9 mouse cellular contexts compared by ENCODE assay signal in genomic region chr12:117352938-117353337, GRCm38 (mm10).
A peak's percentile ranks its signal among the peaks of the same experiment; 100 is the strongest.
DNase-seq lines count a peak whose midpoint lies in the region; ATAC-seq and TF ChIP-seq lines count a peak whose summit lies in the region.
"Had no signal": no experiment of that assay in that cellular context is flagged by ENCODE, and none has a peak within 500 bp of the region (broad histone marks: within the 10 kb centered on the region; RNA-seq: fewer than 3 reads in every experiment).

No protein-coding gene starts in this region.

- H3K27me3 ChIP-seq in intestine, postnatal 0 days (replicated peaks; ENCODE audit: control insufficient read depth, insufficient read depth, low read length) = no peaks in the 10 kb centered on the region
- no peaks in the 10 kb centered on the region for H3K27me3 ChIP-seq in intestine, embryonic 15.5 days (replicated peaks)
- H3K27me3 ChIP-seq in E14TG2a.4 (ENCODE audit: insufficient read depth, low read length) = peaks cover 10% of the 10 kb centered on the region
- no peaks in the 10 kb centered on the region for H3K27me3 ChIP-seq in stomach, postnatal 0 days (ENCODE audit: control insufficient read depth, insufficient read depth, low read length)
- H3K27me3 ChIP-seq: heart, embryonic 15.5 days had no signal

- peak; percentile 12 for DNase-seq in cerebellum, adult 11-12 months
- no peak for DNase-seq in stomach, postnatal 0 days (ENCODE audit: low spot score)
- no peak for DNase-seq in spleen, postnatal 14 days (ENCODE audit: low spot score in 2 of 2)
- no peak for DNase-seq in right cerebral cortex, postnatal 14 days

- TF ChIP-seq EP300 in stomach, postnatal 0 days (optimal IDR thresholded peaks at IDR 0.05) = no peak

- ATAC-seq in intestine, postnatal 0 days = no peak
- no peak for ATAC-seq in intestine, embryonic 15.5 days
- ATAC-seq in hematopoietic stem cell, adult 5-6 weeks (replicated peaks in 1 of 2; ENCODE audit: insufficient read depth in 1 of 2, low FRiP score in 2 of 2, low TSS enrichment in 1 of 2, low read depth in 1 of 2, poor library complexity in 2 of 2, severe bottlenecking in 2 of 2) = peak; percentile 31 to 36; a peak in 1 of 4 replicates
- no peak for ATAC-seq in stomach, postnatal 0 days (ENCODE audit: low FRiP score, low TSS enrichment)

- H3K4me2 ChIP-seq in intestine, postnatal 0 days (replicated peaks; ENCODE audit: low read depth) = no peak overlapping the region
- H3K4me2 ChIP-seq in intestine, embryonic 15.5 days (replicated peaks) = no peak overlapping the region
- H3K4me2 ChIP-seq in stomach, postnatal 0 days (replicated peaks; ENCODE audit: low read depth) = no peak overlapping the region
- H3K4me2 ChIP-seq: heart, embryonic 15.5 days had no signal

- H3K9me3 ChIP-seq in intestine, postnatal 0 days (ENCODE audit: control insufficient read depth) = no peaks in the 10 kb centered on the region
- no peaks in the 10 kb centered on the region for H3K9me3 ChIP-seq in intestine, embryonic 15.5 days
- no peaks in the 10 kb centered on the region for H3K9me3 ChIP-seq in E14TG2a.4 (ENCODE audit: low read length)
- no peaks in the 10 kb centered on the region for H3K9me3 ChIP-seq in stomach, postnatal 0 days (ENCODE audit: control insufficient read depth, low read length)
- H3K9me3 ChIP-seq: heart, embryonic 15.5 days had no signal

- no peak overlapping the region for H3K4me3 ChIP-seq in intestine, postnatal 0 days (ENCODE audit: low read depth, low read length)
- no peak overlapping the region for H3K4me3 ChIP-seq in intestine, embryonic 15.5 days (replicated peaks)
- no peak overlapping the region for H3K4me3 ChIP-seq in E14TG2a.4 (replicated peaks; ENCODE audit: low read length)
- no peak overlapping the region for H3K4me3 ChIP-seq in stomach, postnatal 0 days (ENCODE audit: low read depth, low read length)
- H3K4me3 ChIP-seq: heart, embryonic 15.5 days had no signal

- no peak overlapping the region for H3K9ac ChIP-seq in intestine, postnatal 0 days (ENCODE audit: low read depth, low read length)
- no peak overlapping the region for H3K9ac ChIP-seq in intestine, embryonic 15.5 days
- no peak overlapping the region for H3K9ac ChIP-seq in stomach, postnatal 0 days (ENCODE audit: low read length)
- H3K9ac ChIP-seq: heart, embryonic 15.5 days had no signal

- H3K4me1 ChIP-seq in intestine, postnatal 0 days (replicated peaks; ENCODE audit: control insufficient read depth, insufficient read depth, low read length) = no peaks in the 10 kb centered on the region
- H3K4me1 ChIP-seq in intestine, embryonic 15.5 days (replicated peaks) = no peaks in the 10 kb centered on the region
- peaks cover 7% of the 10 kb centered on the region for H3K4me1 ChIP-seq in E14TG2a.4 (replicated peaks; ENCODE audit: low read depth, low read length)
- no peaks in the 10 kb centered on the region for H3K4me1 ChIP-seq in stomach, postnatal 0 days (replicated peaks; ENCODE audit: control insufficient read depth, insufficient read depth)

- TF ChIP-seq CTCF in intestine, postnatal 0 days (IDR thresholded peaks at IDR 0.05; ENCODE audit: low read depth) = peak; percentile 70
- peak; percentile 19; the same call in 1 of the 2 replicates for TF ChIP-seq CTCF in E14TG2a.4 (conservative IDR thresholded peaks at IDR 0.05; ENCODE audit: low read length)
- TF ChIP-seq CTCF in stomach, postnatal 0 days (IDR thresholded peaks at IDR 0.05; ENCODE audit: low read depth) = peak; percentile 73

- H3K36me3 ChIP-seq in intestine, postnatal 0 days (ENCODE audit: control insufficient read depth, insufficient read depth) = no peaks in the 10 kb centered on the region
- H3K36me3 ChIP-seq in intestine, embryonic 15.5 days = no peaks in the 10 kb centered on the region
- H3K36me3 ChIP-seq in E14TG2a.4 (ENCODE audit: insufficient read depth, low read length) = no peaks in the 10 kb centered on the region
- H3K36me3 ChIP-seq in stomach, postnatal 0 days (ENCODE audit: control insufficient read depth, insufficient read depth, low read length) = no peaks in the 10 kb centered on the region
- H3K36me3 ChIP-seq: heart, embryonic 15.5 days had no signal

- no peak overlapping the region for H3K27ac ChIP-seq in intestine, postnatal 0 days (ENCODE audit: low read depth, low read length)
- no peak overlapping the region for H3K27ac ChIP-seq in intestine, embryonic 15.5 days
- no peak overlapping the region for H3K27ac ChIP-seq in stomach, postnatal 0 days (replicated peaks)
- H3K27ac ChIP-seq: heart, embryonic 15.5 days had no signal

Comparison
In these comparisons a context has a peak if more than half of its experiments do, and no peak if none do; other contexts are left out.
1. ATAC-seq: peak in hematopoietic stem cell, adult 5-6 weeks (2 of 2); none in intestine, postnatal 0 days (single experiment), intestine, embryonic 15.5 days (single experiment) and stomach, postnatal 0 days (single experiment).
2. CTCF ChIP-seq: peak in every context shown above with its lines; median percentile 73 in stomach, postnatal 0 days; 70 in intestine, postnatal 0 days; 19 in E14TG2a.4.